12 mouse cellular contexts compared by ENCODE assay signal in the genomic region with DNA sequence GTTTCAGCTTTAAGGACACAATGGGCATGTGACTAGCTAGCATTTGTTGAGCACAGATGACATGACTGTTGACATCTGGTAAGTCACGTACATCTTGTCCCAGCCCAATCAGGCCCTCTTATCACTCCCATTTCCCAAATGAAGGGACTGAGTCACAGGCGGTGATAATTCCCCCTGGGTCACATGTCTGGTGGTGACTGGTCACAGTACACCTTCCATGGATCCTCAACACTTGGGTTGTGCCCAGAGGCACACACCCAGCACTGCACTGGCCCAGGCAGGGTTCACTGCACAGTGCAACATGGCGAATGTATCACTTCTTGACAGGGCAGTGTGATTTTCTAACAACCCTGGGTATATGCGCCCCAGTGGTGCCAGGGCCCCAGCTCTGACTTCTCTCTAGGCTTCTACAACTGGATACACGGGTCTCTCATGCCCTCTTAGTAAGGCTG. TPM values are rescaled to one million over a fixed set of nuclear protein-coding genes. Genes with fewer than 3 reads are reported as not detected.
DNase-seq lines count a peak whose midpoint lies in the region; ATAC-seq and TF ChIP-seq lines count a peak whose summit lies in the region.
"Had no signal": no experiment of that assay in that cellular context is flagged by ENCODE, and none has a peak within 500 bp of the region (broad histone marks: within the 10 kb centered on the region; RNA-seq: fewer than 3 reads in every experiment).

No protein-coding gene starts in this region.

- H3K9me3 ChIP-seq in lung, embryonic 14.5 days (ENCODE audit: low read depth, low read length) = no peaks in the 10 kb centered on the region
- no peaks in the 10 kb centered on the region for H3K9me3 ChIP-seq in intestine, embryonic 16.5 days (ENCODE audit: control insufficient read depth, low read length)
- no peaks in the 10 kb centered on the region for H3K9me3 ChIP-seq in stomach, embryonic 16.5 days (replicated peaks; ENCODE audit: control insufficient read depth, low read length)
- no peaks in the 10 kb centered on the region for H3K9me3 ChIP-seq in limb, embryonic 10.5 days (replicated peaks)

- peaks cover 12% of the 10 kb centered on the region for H3K4me1 ChIP-seq in lung, embryonic 14.5 days (ENCODE audit: insufficient read depth)
- H3K4me1 ChIP-seq in intestine, embryonic 16.5 days (ENCODE audit: control insufficient read depth, insufficient read depth, low read length) = peaks cover 16% of the 10 kb centered on the region
- H3K4me1 ChIP-seq in stomach, embryonic 16.5 days (ENCODE audit: control insufficient read depth, insufficient read depth, low read length) = peaks cover 22% of the 10 kb centered on the region
- peaks cover 13% of the 10 kb centered on the region for H3K4me1 ChIP-seq in limb, embryonic 10.5 days

- H3K36me3 ChIP-seq in lung, embryonic 14.5 days (ENCODE audit: insufficient read depth) = no peaks in the 10 kb centered on the region
- H3K36me3 ChIP-seq in intestine, embryonic 16.5 days (ENCODE audit: control insufficient read depth, insufficient read depth, low read length) = no peaks in the 10 kb centered on the region
- H3K36me3 ChIP-seq in stomach, embryonic 16.5 days (ENCODE audit: control insufficient read depth, insufficient read depth, low read length) = no peaks in the 10 kb centered on the region
- H3K36me3 ChIP-seq in limb, embryonic 10.5 days = no peaks in the 10 kb centered on the region

- H3K27me3 ChIP-seq in lung, embryonic 14.5 days (ENCODE audit: insufficient read depth, low read length) = no peaks in the 10 kb centered on the region
- no peaks in the 10 kb centered on the region for H3K27me3 ChIP-seq in intestine, embryonic 16.5 days (replicated peaks; ENCODE audit: control insufficient read depth, insufficient read depth, low read length)
- no peaks in the 10 kb centered on the region for H3K27me3 ChIP-seq in stomach, embryonic 16.5 days (ENCODE audit: control insufficient read depth, insufficient read depth, low read length)
- no peaks in the 10 kb centered on the region for H3K27me3 ChIP-seq in limb, embryonic 10.5 days (ENCODE audit: low read depth, poor library complexity, severe bottlenecking)

- H3K4me2 ChIP-seq in lung, embryonic 14.5 days = no peak overlapping the region
- H3K4me2 ChIP-seq in intestine, embryonic 16.5 days (ENCODE audit: low read depth, low read length) = no peak overlapping the region
- no peak overlapping the region for H3K4me2 ChIP-seq in stomach, embryonic 16.5 days (ENCODE audit: low read depth, low read length)

- no peak overlapping the region for H3K27ac ChIP-seq in lung, embryonic 14.5 days (ENCODE audit: low read depth)
- peak overlapping the region; percentile 60 for H3K27ac ChIP-seq in intestine, embryonic 16.5 days (ENCODE audit: low read length)
- peak overlapping the region; percentile 92 for H3K27ac ChIP-seq in stomach, embryonic 16.5 days (ENCODE audit: low read length)
- H3K27ac ChIP-seq in limb, embryonic 10.5 days = no peak overlapping the region
- H3K27ac ChIP-seq: heart, adult 2 months had no signal

- ATAC-seq in lung, embryonic 14.5 days (ENCODE audit: insufficient read depth) = peak; percentile 28; the same call in 1 of the 2 replicates
- peak; percentile 26 for ATAC-seq in erythroblast, adult 5-6 weeks (replicated peaks; ENCODE audit: low FRiP score, poor library complexity, severe bottlenecking)
- peak; percentile 26 for ATAC-seq in intestine, embryonic 16.5 days
- ATAC-seq in stomach, embryonic 16.5 days (ENCODE audit: insufficient read depth, low FRiP score) = 0 out of 2 replicates have a peak, but pooled peaks have one; percentile 5

- TF ChIP-seq CTCF in lung, embryonic 14.5 days (IDR thresholded peaks at IDR 0.05; ENCODE audit: low read depth) = no peak

- DNase-seq in lung, embryonic 14.5 days = no peak
- DNase-seq in lung, postnatal 36 days = no peak
- no peak for DNase-seq in limb, embryonic 10.5 days (ENCODE audit: low spot score)
- DNase-seq in adrenal gland, adult 2 months = no peak

- no peak overlapping the region for H3K9ac ChIP-seq in lung, embryonic 14.5 days
- H3K9ac ChIP-seq in intestine, embryonic 16.5 days (ENCODE audit: low read depth, low read length) = no peak overlapping the region
- H3K9ac ChIP-seq in stomach, embryonic 16.5 days (ENCODE audit: low read length) = no peak overlapping the region

- H3K4me3 ChIP-seq in lung, embryonic 14.5 days (ENCODE audit: low read depth, low read length) = no peak overlapping the region
- H3K4me3 ChIP-seq in intestine, embryonic 16.5 days (ENCODE audit: low read length) = no peak overlapping the region
- no peak overlapping the region for H3K4me3 ChIP-seq in stomach, embryonic 16.5 days (replicated peaks; ENCODE audit: low read length)
- H3K4me3 ChIP-seq in limb, embryonic 10.5 days = no peak overlapping the region
- H3K4me3 ChIP-seq: heart, adult 2 months had no signal

- 69% methylated on average over 5 of the region's 5 CpGs for WGBS in lung, embryonic 14.5 days
- WGBS in intestine, embryonic 16.5 days = 74% methylated on average over 5 of the region's 5 CpGs
- WGBS in stomach, embryonic 16.5 days = 75% methylated on average over 5 of the region's 5 CpGs
- 72% methylated on average over 5 of the region's 5 CpGs for WGBS in limb, embryonic 10.5 days

RNA-seq across cellular contexts. Expression of a gene that starts 29.2 kb away (rescaled TPM):
- polyA plus RNA-seq in lung, embryonic 14.5 days (2014; fragmentation: Nextera tagmentation; extraction: Ambion mirVana) = 0.42 and 0.60 TPM in 2 replicates
- total RNA-seq in erythroblast, adult 5-6 weeks (2015; ENCODE audit: low replicate concordance) = 6.1 and 10.2 TPM in 2 replicates
- total RNA-seq in erythroblast, adult 5-6 weeks (2017; ENCODE audit: low replicate concordance) = 0.28 and 1.4 TPM in 2 replicates
- 0.73 and 1.1 TPM in 2 replicates for polyA plus RNA-seq in intestine, embryonic 16.5 days (2015; fragmentation: Nextera tagmentation; extraction: Ambion mirVana)
- polyA plus RNA-seq in stomach, embryonic 16.5 days (2015; fragmentation: Nextera tagmentation; extraction: Ambion mirVana) = 360 and 682 TPM in 2 replicates
- polyA plus RNA-seq in limb, embryonic 10.5 days (2016; fragmentation: Nextera tagmentation; extraction: Ambion mirVana) = 0.87 and 1.6 TPM in 2 replicates
- not detected for total RNA-seq in adrenal gland, adult 2 months (2021)
- polyA plus RNA-seq in adrenal gland, adult 2 months (2012; rRNA removed) = 0.06 and 0.10 TPM in 2 replicates
- total RNA-seq: adrenal gland, postnatal 25 days; gastrocnemius, adult 18-20 months; heart, postnatal 36 days; monocyte, adult 5-6 weeks had no signal

Comparison
In these comparisons a context has a peak if more than half of its experiments do, and no peak if none do; other contexts are left out.
1. H3K27ac ChIP-seq: peak in intestine, embryonic 16.5 days (single experiment) and stomach, embryonic 16.5 days (single experiment); none in lung, embryonic 14.5 days (single experiment) and limb, embryonic 10.5 days (single experiment).
2. RNA of a gene that starts 29.2 kb away (polyA plus RNA-seq): 360 to 682 TPM in stomach, embryonic 16.5 days; 0.87 to 1.6 TPM in limb, embryonic 10.5 days, 0.73 to 1.1 TPM in intestine, embryonic 16.5 days, 0.42 to 0.60 TPM in lung, embryonic 14.5 days and 0.06 to 0.10 TPM in adrenal gland, adult 2 months; every median in the first group is over 100 times any median in the second.
3. Peak in every context shown above with its lines, with median percentiles within 50 percentile points of each other: ATAC-seq.